Mouse (Mus musculus): ENCODE measurements at regions not wholly inside any gene's neighbourhood (a gene's known extent, or its start where the extent isn't known, plus 50 kb on each side); places are given as distances from the start of the nearest gene placed in this dataset.
A peak's percentile ranks its signal among the peaks of the same experiment; 100 is the strongest.

DNA sequence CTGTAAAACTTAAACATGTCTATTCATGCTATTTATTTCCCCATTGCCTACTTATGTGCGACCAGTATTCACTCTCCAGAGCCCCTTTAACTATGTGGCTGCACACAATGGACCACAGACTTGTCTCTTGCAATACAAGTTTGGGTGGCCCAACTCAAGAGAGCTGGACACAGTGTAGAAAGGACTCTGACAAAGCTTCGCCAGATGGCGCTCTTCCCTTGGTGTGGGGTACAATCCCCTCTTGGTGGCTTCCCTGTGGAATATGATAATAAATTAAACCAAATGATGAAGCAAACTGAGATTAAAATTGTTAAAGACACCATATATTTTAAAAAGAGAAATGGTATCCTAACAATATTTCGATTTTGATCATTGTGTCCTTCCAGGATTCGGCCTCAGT lies 302.6 kb upstream of the Ednrb start:
- 0 out of 2 replicates have a peak, but pooled peaks have one; percentile 14 for TF ChIP-seq CTCF (IDR thresholded peaks at IDR 0.05; ENCODE audit: low read depth)
- no peak for TF ChIP-seq EP300 (IDR thresholded peaks at IDR 0.05; ENCODE audit: low read depth)
